Mouse (Mus musculus): ENCODE results near the gene Camsap2. TPM values are rescaled to one million over a fixed set of nuclear protein-coding genes. Genes with fewer than 3 reads are reported as not detected.

Camsap2 gene
- polyA plus RNA-seq, 1 experiment, result 53.2 TPM

DNA sequence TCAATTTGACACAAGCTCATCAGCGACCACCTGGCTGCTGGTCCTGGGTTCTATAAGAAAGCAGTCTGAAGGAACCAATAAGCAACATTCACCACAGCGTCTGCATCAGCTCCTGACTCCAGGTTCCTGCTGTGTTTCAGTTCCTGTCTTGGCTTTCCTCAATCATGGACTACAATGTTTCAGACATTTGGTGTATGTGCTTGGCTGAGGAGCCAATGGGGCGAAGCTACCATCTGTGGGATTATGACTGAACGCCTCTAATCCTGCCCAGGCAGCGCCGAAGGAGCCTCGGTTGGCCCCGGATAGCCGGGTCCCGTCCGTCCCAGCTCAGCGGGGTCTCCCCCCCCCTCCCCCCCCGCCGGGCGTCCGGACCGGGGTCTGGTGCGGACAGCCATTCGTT, 18.8 kb upstream of the Camsap2 start:
- no peak for TF ChIP-seq CTCF (IDR thresholded peaks at IDR 0.05; ENCODE audit: extremely low read depth, insufficient read depth, low read length)
- TF ChIP-seq POLR2A (IDR thresholded peaks at IDR 0.05; ENCODE audit: extremely low read depth, insufficient read depth, low read length), result no peak
- Histone ChIP-seq H3K4me1 (ENCODE audit: control insufficient read depth, insufficient read depth, low read length) (no peaks in the 10 kb centered on the region; the same call in 1 of the 2 replicates), H3K4me3 (ENCODE audit: insufficient read depth, low read length) (no peak overlapping the region), H3K27ac (ENCODE audit: insufficient read depth, low read length) (no peak overlapping the region)

DNA sequence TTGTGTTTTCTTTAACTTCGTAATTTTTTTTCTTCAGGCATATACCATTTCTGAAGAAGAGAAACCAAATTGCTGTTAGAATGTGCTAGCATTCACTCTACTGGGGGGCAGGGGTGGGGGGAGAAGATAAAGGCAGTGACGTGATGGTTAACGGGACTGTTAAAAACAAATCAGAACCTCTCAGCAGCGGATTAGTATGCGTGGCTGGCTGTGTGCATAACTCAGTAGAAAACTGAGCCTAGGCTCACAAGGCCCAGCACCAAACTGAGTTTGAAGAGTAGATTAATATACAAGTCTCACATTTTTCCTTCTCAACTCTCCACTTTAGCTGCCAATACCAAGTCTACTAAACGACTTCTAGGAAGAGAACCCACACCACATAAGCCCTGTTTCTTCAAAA, 17.1 kb upstream of the Camsap2 start:
- no peak overlapping the region for H3K27ac ChIP-seq (ENCODE audit: insufficient read depth, low read length)
- no peaks in the 10 kb centered on the region; the same call in 1 of the 2 replicates for H3K4me1 ChIP-seq (ENCODE audit: control insufficient read depth, insufficient read depth, low read length)
- TF ChIP-seq CTCF (IDR thresholded peaks at IDR 0.05; ENCODE audit: extremely low read depth, insufficient read depth, low read length), result no peak
- TF ChIP-seq POLR2A (IDR thresholded peaks at IDR 0.05; ENCODE audit: extremely low read depth, insufficient read depth, low read length), result no peak
- no peak overlapping the region for H3K4me3 ChIP-seq (ENCODE audit: insufficient read depth, low read length)

DNA sequence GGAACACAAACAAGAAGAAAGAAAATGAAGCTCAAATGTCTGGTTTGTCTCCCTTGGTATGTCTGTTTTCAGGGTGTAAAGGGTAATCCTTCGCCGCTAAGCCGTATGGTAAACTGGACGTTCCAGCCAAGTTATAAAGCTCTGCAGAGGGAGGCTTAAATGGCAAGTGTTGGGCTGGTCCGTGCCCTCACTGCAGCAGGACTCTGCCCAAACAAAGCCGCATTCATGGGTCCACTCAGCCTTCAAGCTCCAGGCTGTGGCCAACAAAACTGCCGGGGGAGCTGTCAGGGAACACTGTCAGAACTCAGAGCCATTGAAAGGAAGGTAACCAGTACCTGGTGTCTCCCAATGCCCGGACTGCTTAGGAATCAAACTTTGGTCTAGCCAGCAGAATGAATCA, 16.7 kb upstream of the Camsap2 start:
- no peaks in the 10 kb centered on the region; the same call in 1 of the 2 replicates for H3K4me1 ChIP-seq (ENCODE audit: control insufficient read depth, insufficient read depth, low read length)
- peak overlapping the region; percentile 83 for H3K27ac ChIP-seq (ENCODE audit: insufficient read depth, low read length)
- no peak overlapping the region for H3K4me3 ChIP-seq (ENCODE audit: insufficient read depth, low read length)
- no peak for TF ChIP-seq CTCF (IDR thresholded peaks at IDR 0.05; ENCODE audit: extremely low read depth, insufficient read depth, low read length)
- no peak for TF ChIP-seq POLR2A (IDR thresholded peaks at IDR 0.05; ENCODE audit: extremely low read depth, insufficient read depth, low read length)

DNA sequence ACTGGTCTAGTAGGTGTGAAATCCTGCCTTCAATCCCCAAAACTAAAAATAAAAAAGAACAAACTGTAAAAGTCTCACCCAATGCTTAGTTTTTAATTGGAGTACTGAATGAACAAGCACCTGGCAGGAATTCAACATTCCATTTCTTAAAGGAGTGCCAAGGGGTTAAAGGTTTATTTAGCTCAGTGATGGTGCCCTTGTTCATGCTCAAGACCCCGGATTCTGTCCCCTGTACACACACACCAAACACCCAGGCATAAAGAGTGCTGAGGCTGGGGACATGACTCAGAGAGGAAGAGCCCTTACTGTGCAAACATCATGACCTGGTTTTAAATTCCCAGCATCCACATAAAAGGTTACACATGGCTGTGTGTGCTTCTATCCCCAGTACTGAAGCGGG, 15.5 kb upstream of the Camsap2 start:
- H3K27ac ChIP-seq (ENCODE audit: insufficient read depth, low read length), result no peak overlapping the region

DNA sequence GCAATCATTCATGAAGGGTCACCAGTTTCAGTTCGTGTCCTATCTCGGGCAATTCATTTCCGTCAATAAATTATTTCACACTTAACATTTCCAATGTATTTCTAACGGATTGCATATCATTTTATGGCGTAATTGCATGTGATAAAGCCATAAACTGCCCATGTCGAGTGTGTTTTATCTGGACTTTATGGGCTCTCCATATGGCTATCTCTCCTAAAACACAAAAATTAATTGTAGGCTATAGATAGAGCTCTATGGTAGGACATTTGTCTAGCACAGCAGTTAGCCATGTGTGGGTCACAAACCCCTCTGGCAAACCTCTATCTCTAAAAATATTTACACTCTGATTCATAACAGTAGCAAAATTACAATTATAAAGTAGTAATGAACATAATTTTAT, 15.0 kb upstream of the Camsap2 start:
- Histone ChIP-seq H3K4me3 (ENCODE audit: insufficient read depth, low read length) (no peak overlapping the region), H3K4me1 (ENCODE audit: control insufficient read depth, insufficient read depth, low read length) (no peaks in the 10 kb centered on the region; the same call in 1 of the 2 replicates), H3K27ac (ENCODE audit: insufficient read depth, low read length) (no peak overlapping the region)
- TF ChIP-seq POLR2A (IDR thresholded peaks at IDR 0.05; ENCODE audit: extremely low read depth, insufficient read depth, low read length), result no peak
- TF ChIP-seq CTCF (IDR thresholded peaks at IDR 0.05; ENCODE audit: extremely low read depth, insufficient read depth, low read length), result no peak

More for the DNA sequence above, 15.5 kb upstream of the Camsap2 start:
- Histone ChIP-seq H3K4me1 (ENCODE audit: control insufficient read depth, insufficient read depth, low read length) (no peaks in the 10 kb centered on the region; the same call in 1 of the 2 replicates), H3K4me3 (ENCODE audit: insufficient read depth, low read length) (no peak overlapping the region)
- no peak for TF ChIP-seq POLR2A (IDR thresholded peaks at IDR 0.05; ENCODE audit: extremely low read depth, insufficient read depth, low read length)
- TF ChIP-seq CTCF (IDR thresholded peaks at IDR 0.05; ENCODE audit: extremely low read depth, insufficient read depth, low read length), result no peak

DNA sequence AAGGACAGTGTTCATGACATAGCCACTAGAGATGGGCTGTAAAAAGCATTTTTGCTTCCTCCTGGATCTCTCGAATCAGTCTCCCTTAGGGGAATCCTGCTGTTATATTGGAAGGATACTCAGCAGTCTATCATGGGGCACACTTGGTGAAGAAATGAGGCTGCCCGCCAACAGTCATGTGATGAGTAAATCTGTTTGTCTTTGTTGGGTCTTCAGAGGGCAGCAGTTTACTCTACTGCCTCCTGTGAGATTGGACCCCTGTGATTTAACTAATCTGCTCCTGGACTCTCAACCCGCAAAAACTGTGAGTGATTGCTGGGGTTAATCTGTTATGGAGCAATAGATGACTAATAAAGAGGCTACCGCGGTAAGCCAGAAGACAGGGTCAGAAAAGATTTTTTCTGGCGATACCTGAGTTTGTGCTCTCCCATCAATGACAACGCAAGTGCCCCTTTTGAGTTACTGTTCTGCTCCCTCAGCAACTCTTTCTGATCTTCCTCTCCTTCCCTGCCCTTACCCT, 13.0 kb upstream of the Camsap2 start:
- Histone ChIP-seq H3K4me3 (ENCODE audit: insufficient read depth, low read length) (no peak overlapping the region), H3K4me1 (ENCODE audit: control insufficient read depth, insufficient read depth, low read length) (no peaks in the 10 kb centered on the region; the same call in 1 of the 2 replicates), H3K27ac (ENCODE audit: insufficient read depth, low read length) (no peak overlapping the region)
- TF ChIP-seq CTCF (IDR thresholded peaks at IDR 0.05; ENCODE audit: extremely low read depth, insufficient read depth, low read length) (no peak), POLR2A (IDR thresholded peaks at IDR 0.05; ENCODE audit: extremely low read depth, insufficient read depth, low read length) (no peak)

DNA sequence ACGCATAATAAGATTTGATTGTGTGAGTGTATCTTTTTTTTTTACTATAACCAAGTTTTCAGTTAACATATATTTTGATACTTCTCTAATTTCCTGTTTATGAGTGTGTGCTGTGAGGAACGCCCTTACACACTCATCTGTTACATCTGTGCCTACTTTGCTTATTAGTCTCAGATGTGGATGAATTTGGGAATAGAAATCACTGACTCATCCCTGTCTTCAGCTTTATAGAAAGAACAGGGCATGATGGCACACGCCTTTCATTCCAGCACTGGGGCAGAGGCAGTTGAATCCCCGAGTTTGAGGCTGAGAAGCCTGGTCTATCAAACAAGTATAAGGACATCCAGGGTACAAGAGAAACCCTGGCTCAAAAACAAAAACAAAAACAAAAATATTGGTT, 9.7 kb upstream of the Camsap2 start:
- no peaks in the 10 kb centered on the region for H3K4me1 ChIP-seq (ENCODE audit: control insufficient read depth, insufficient read depth, low read length)
- TF ChIP-seq CTCF (IDR thresholded peaks at IDR 0.05; ENCODE audit: extremely low read depth, insufficient read depth, low read length), result no peak
- no peak for TF ChIP-seq POLR2A (IDR thresholded peaks at IDR 0.05; ENCODE audit: extremely low read depth, insufficient read depth, low read length)

DNA sequence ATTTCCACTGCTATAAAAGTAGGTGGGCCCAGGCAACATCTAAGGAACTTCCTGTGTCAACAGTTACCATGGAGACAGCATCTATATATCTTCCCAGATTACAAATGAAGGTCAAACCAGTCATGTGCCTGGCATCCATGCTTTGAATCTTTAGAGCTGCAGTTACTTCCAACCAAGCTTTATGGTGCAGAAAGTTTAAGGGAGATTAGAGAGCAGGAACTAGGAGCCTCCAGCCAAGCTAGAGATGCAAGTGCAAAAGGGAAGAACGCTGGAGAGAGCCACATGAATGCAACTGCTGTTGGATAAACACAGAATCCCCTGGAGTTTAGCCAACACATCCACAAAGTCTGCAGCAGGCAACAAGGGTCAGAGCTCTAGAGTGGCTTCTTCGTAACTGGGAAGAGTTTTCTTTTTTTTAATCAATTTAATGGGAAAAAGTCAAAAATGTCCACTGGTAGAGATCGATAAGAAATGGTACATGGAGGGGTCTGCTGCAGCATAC, 4.8 kb upstream of the Camsap2 start:
- no peak overlapping the region for H3K27ac ChIP-seq (ENCODE audit: insufficient read depth, low read length)

More for the DNA sequence above, 9.7 kb upstream of the Camsap2 start:
- no peak overlapping the region for H3K27ac ChIP-seq (ENCODE audit: insufficient read depth, low read length)
- no peak overlapping the region for H3K4me3 ChIP-seq (ENCODE audit: insufficient read depth, low read length)

DNA sequence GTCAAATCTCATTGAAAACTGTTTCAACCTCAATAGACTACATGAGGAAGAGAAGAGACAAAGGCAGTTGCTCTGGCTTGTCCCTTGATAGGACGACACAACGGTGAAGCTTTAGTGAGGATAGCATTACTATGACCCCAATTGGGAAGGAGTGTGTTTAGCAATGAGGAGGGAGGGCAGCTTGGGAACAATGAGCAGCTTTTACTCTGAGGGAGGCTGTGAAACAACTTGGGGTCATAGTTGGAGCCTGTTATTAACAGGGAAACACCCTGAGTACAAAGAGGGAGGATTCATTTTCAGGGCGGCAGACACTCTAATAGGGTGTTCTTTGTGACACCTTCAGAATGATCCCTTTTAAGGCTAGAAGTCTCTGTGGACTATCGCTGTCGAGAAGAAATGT, 2.2 kb upstream of the Camsap2 start:
- TF ChIP-seq CTCF (IDR thresholded peaks at IDR 0.05; ENCODE audit: extremely low read depth, insufficient read depth, low read length) (no peak), POLR2A (IDR thresholded peaks at IDR 0.05; ENCODE audit: extremely low read depth, insufficient read depth, low read length) (no peak)
- Histone ChIP-seq H3K4me1 (ENCODE audit: control insufficient read depth, insufficient read depth, low read length) (no peaks in the 10 kb centered on the region; the same call in 1 of the 2 replicates), H3K4me3 (ENCODE audit: insufficient read depth, low read length) (no peak overlapping the region), H3K27ac (ENCODE audit: insufficient read depth, low read length) (no peak overlapping the region)

More for the DNA sequence above, 4.8 kb upstream of the Camsap2 start:
- Histone ChIP-seq H3K4me3 (ENCODE audit: insufficient read depth, low read length) (no peak overlapping the region), H3K4me1 (ENCODE audit: control insufficient read depth, insufficient read depth, low read length) (no peaks in the 10 kb centered on the region)
- TF ChIP-seq POLR2A (IDR thresholded peaks at IDR 0.05; ENCODE audit: extremely low read depth, insufficient read depth, low read length) (no peak), CTCF (IDR thresholded peaks at IDR 0.05; ENCODE audit: extremely low read depth, insufficient read depth, low read length) (no peak)

DNA sequence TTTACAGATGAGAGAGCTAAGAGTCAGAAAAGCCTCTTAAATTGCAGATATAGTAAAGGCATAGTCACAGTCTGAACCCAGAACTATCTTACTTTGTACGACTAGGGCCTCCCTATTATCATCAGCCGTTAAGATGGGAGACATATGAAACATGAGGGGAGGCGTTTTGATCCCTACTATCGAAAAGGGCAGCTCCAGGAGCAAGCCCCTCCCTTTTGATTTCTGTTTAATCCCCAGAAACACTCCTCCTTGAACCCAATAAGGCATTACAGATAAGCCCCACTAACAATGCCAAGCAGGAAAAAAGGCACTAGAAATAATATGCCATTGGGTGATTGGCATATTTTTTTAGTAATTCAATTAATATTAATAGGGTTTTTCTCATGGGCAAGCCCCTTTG, 1.2 kb upstream of the Camsap2 start:
- Histone ChIP-seq H3K4me1 (ENCODE audit: control insufficient read depth, insufficient read depth, low read length) (peaks cover 3% of the 10 kb centered on the region), H3K4me3 (ENCODE audit: insufficient read depth, low read length) (no peak overlapping the region), H3K27ac (ENCODE audit: insufficient read depth, low read length) (no peak overlapping the region)
- no peak for TF ChIP-seq CTCF (IDR thresholded peaks at IDR 0.05; ENCODE audit: extremely low read depth, insufficient read depth, low read length)
- TF ChIP-seq POLR2A (IDR thresholded peaks at IDR 0.05; ENCODE audit: extremely low read depth, insufficient read depth, low read length), result no peak
